15 mouse cellular contexts compared by ENCODE assay signal in the genomic region with DNA sequence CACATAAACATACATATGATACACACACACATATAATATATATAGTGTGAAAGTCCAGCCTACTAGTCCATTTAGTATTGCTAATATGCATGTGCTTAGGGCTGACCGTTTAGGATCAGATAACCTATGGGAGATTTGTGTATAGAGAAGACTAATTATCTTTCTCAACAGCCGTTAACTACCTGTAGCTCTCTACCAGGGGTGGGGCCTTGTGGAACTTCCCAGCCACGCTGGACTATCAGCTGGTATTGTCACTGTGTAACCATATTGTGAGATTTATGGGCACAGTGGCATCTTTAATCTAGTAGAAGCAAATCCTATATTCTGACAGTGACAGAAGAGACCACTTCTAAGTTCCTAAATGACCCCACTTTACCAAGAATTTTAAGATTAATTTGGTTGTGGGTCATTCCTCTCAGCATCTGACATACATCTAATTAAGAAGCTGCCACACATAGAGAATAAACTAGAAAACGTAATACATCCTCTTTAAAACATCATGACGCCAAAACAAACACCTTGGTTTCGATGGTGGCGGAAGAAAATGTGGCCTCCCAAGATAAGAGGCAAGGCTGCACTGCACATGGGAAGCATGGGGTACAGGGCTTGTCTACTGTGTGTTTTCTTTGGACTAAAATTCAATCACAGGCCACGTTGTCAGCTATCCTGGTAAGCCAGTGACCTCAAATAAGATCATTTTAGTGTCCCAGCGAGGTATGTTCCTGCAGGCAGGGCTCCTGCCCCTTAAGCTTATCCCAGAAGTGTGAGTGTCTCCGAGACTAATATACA.
DNase-seq lines count a peak whose midpoint lies in the region; ATAC-seq lines count a peak whose summit lies in the region.
"Had no signal": no experiment of that assay in that cellular context is flagged by ENCODE, and none has a peak within 500 bp of the region (broad histone marks: within the 10 kb centered on the region; RNA-seq: fewer than 3 reads in every experiment).

No protein-coding gene starts in this region.

- WGBS in heart, embryonic 13.5 days = 38% methylated on average over 10 of the region's 10 CpGs
- WGBS in liver, embryonic 15.5 days (ENCODE audit: insufficient replicate concordance) = 18% methylated on average over 10 of the region's 10 CpGs
- 85% methylated on average over 10 of the region's 10 CpGs for WGBS in forebrain, embryonic 14.5 days

- peak; percentile 67; the same call in 1 of the 2 replicates for ATAC-seq in heart, embryonic 13.5 days (ENCODE audit: extremely low read depth, insufficient number of reproducible peaks, low FRiP score, low TSS enrichment)
- peak; percentile 82 for ATAC-seq in liver, embryonic 15.5 days (ENCODE audit: insufficient read depth)
- ATAC-seq in forebrain, embryonic 14.5 days = no peak

- H3K4me1 ChIP-seq in heart, embryonic 13.5 days = peaks cover 25% of the 10 kb centered on the region
- peaks cover 11% of the 10 kb centered on the region for H3K4me1 ChIP-seq in liver, embryonic 15.5 days (replicated peaks)
- no peaks in the 10 kb centered on the region for H3K4me1 ChIP-seq in forebrain, embryonic 14.5 days (ENCODE audit: control insufficient read depth, insufficient read depth, low read length)
- H3K4me1 ChIP-seq: midbrain, embryonic 12.5 days; stomach, embryonic 15.5 days had no signal

- H3K4me2 ChIP-seq in heart, embryonic 13.5 days = peak overlapping the region; percentile 18
- peak overlapping the region; percentile 29 for H3K4me2 ChIP-seq in liver, embryonic 15.5 days
- no peak overlapping the region for H3K4me2 ChIP-seq in forebrain, embryonic 14.5 days (ENCODE audit: low read length)
- H3K4me2 ChIP-seq: limb, embryonic 12.5 days; midbrain, embryonic 12.5 days; stomach, embryonic 15.5 days had no signal

- H3K27ac ChIP-seq in heart, embryonic 13.5 days (replicated peaks) = peak overlapping the region; percentile 89
- peak overlapping the region; percentile 57; the same call in 1 of the 2 replicates for H3K27ac ChIP-seq in liver, embryonic 15.5 days (replicated peaks)
- no peak overlapping the region for H3K27ac ChIP-seq in forebrain, embryonic 14.5 days (ENCODE audit: low read depth, low read length)
- H3K27ac ChIP-seq: limb, embryonic 12.5 days; midbrain, embryonic 12.5 days; stomach, embryonic 15.5 days had no signal

- H3K9me3 ChIP-seq in heart, embryonic 13.5 days = peaks cover 14% of the 10 kb centered on the region
- H3K9me3 ChIP-seq in liver, embryonic 15.5 days (replicated peaks) = 0 out of 2 replicates have a peak, but pooled peaks cover 3% of the 10 kb centered on the region
- H3K9me3 ChIP-seq in forebrain, embryonic 14.5 days (replicated peaks; ENCODE audit: control insufficient read depth, low read length) = peaks cover 3% of the 10 kb centered on the region; the same call in 1 of the 2 replicates
- H3K9me3 ChIP-seq: stomach, embryonic 15.5 days had no signal

- H3K4me3 ChIP-seq in heart, embryonic 13.5 days = no peak overlapping the region
- no peak overlapping the region for H3K4me3 ChIP-seq in liver, embryonic 15.5 days (replicated peaks)
- H3K4me3 ChIP-seq in forebrain, embryonic 14.5 days (ENCODE audit: low read depth, low read length) = no peak overlapping the region
- H3K4me3 ChIP-seq: limb, embryonic 12.5 days; midbrain, embryonic 12.5 days; stomach, embryonic 15.5 days had no signal

- H3K9ac ChIP-seq in heart, embryonic 13.5 days = no peak overlapping the region
- no peak overlapping the region for H3K9ac ChIP-seq in liver, embryonic 15.5 days
- H3K9ac ChIP-seq in forebrain, embryonic 14.5 days (ENCODE audit: low read length) = no peak overlapping the region
- H3K9ac ChIP-seq: limb, embryonic 12.5 days; midbrain, embryonic 12.5 days; stomach, embryonic 15.5 days had no signal

- H3K36me3 ChIP-seq in heart, embryonic 13.5 days = peaks cover 79% of the 10 kb centered on the region
- peaks cover 12% of the 10 kb centered on the region; the same call in 1 of the 2 replicates for H3K36me3 ChIP-seq in liver, embryonic 15.5 days (replicated peaks)
- peaks cover 44% of the 10 kb centered on the region for H3K36me3 ChIP-seq in forebrain, embryonic 14.5 days (ENCODE audit: control insufficient read depth, insufficient read depth, low read length)

- DNase-seq in heart, adult 18-20 months = peak; percentile 35 to 57
- no peak for DNase-seq in heart, postnatal 4 days
- DNase-seq in c-Kit-positive CD71-negative TER-119-negative erythroid progenitor cells, embryonic 14.5 days (ENCODE audit: low read depth) = peak; percentile 29
- DNase-seq in lung, adult 18-20 months = no peak
- DNase-seq in forebrain, embryonic 14.5 days (ENCODE audit: low spot score) = no peak
- no peak for DNase-seq in ovary, postnatal 36 days (ENCODE audit: low spot score)
- DNase-seq: cerebellum, adult 9-11 months; kidney, postnatal 10 days; lung, postnatal 14 days; thymus, postnatal 25 days had no signal

- H3K27me3 ChIP-seq in heart, embryonic 13.5 days (replicated peaks) = no peaks in the 10 kb centered on the region
- H3K27me3 ChIP-seq in liver, embryonic 15.5 days = no peaks in the 10 kb centered on the region
- H3K27me3 ChIP-seq in forebrain, embryonic 14.5 days (replicated peaks; ENCODE audit: control insufficient read depth, insufficient read depth, low read length) = no peaks in the 10 kb centered on the region
- H3K27me3 ChIP-seq: limb, embryonic 12.5 days; midbrain, embryonic 12.5 days; stomach, embryonic 15.5 days had no signal

Comparison
In these comparisons a context has a peak if more than half of its experiments do, and no peak if none do; other contexts are left out.
1. DNase-seq: peak in heart, adult 18-20 months (2 of 2) and c-Kit-positive CD71-negative TER-119-negative erythroid progenitor cells, embryonic 14.5 days (single experiment); none in heart, postnatal 4 days (single experiment), lung, adult 18-20 months (0 of 2), forebrain, embryonic 14.5 days (single experiment) and ovary, postnatal 36 days (single experiment).